Mouse (Mus musculus) G1E (cell line): Measurements from ENCODE around the gene Ahnak2. TPM values are rescaled to one million over a fixed set of nuclear protein-coding genes. Genes with fewer than 3 reads are reported as not detected.

ENCODE experiments used
- ATAC-seq: 2 replicates; pipeline ENCODE4 v1.8.0; 2016; ENCODE audit warnings: mild to moderate bottlenecking; ENCODE audit not compliant: insufficient number of reproducible peaks, poor library complexity, low FRiP score, severe bottlenecking; ENCODE audit errors: extremely low read depth
- DNase-seq: peaks from one replicate; pipeline ENCODE4 v3.0.0; 2012; ENCODE audit warnings: low spot score
- H3K27me3 ChIP-seq: 2 replicates; pipeline ENCODE4 v1.6.1; 2012; ENCODE audit warnings: mild to moderate bottlenecking, low read length, inconsistent platforms; ENCODE audit not compliant: insufficient read depth
- H3K36me3 ChIP-seq: replicated peaks from 2 replicates; pipeline ENCODE3; 2012; ENCODE audit warnings: mild to moderate bottlenecking, inconsistent platforms
- H3K4me1 ChIP-seq: 2 replicates; pipeline ENCODE4 v1.6.1; 2012; ENCODE audit warnings: low read depth, low read length, inconsistent platforms, mixed read lengths; ENCODE audit not compliant: insufficient read depth
- H3K4me3 ChIP-seq: 2 replicates; pipeline ENCODE4 v1.5.1; 2012; ENCODE audit warnings: low read depth, mild to moderate bottlenecking, inconsistent platforms, low read length, moderate library complexity, mixed read lengths
- H3K9me3 ChIP-seq: replicated peaks from 2 replicates; pipeline ENCODE4 v1.6.1; 2012; ENCODE audit warnings: inconsistent platforms
- CTCF ChIP-seq: IDR thresholded peaks from 2 replicates; pipeline ENCODE4 v1.5.1; 2012; ENCODE audit warnings: low read depth, low read length, inconsistent platforms, mixed read lengths
- GATA1 ChIP-seq: IDR thresholded peaks from 2 replicates; pipeline ENCODE4 v1.6.1; 2012; ENCODE audit warnings: borderline replicate concordance, low read length, inconsistent platforms, mixed read lengths
- GATA2 ChIP-seq: IDR thresholded peaks from 2 replicates; pipeline ENCODE4 v1.6.1; 2012; ENCODE audit warnings: low read depth, low read length, inconsistent platforms, borderline replicate concordance
- POLR2AphosphoS5 ChIP-seq: IDR thresholded peaks from 2 replicates; pipeline ENCODE4 v1.6.1; 2012; ENCODE audit warnings: low read depth, low read length, inconsistent platforms; ENCODE audit not compliant: insufficient replicate concordance
- TAL1 ChIP-seq: conservative IDR thresholded peaks from 2 replicates; pipeline ENCODE4 v1.6.1; 2012; ENCODE audit warnings: low read depth, low read length, inconsistent platforms, mixed read lengths
- polyA plus RNA-seq: library from polyadenylated mRNA; stranded (reverse); fragments of >175 nt; gene quantifications from 2 replicates; pipeline ENCODE4 v1.2.3, GENCODE M21; 2012
- total RNA-seq, 2 experiments: library from RNA; stranded (forward) in 1 of 2; stranded (reverse) in 1 of 2; fragments of 200-1000 nt in 1 of 2; fragments of >200 nt in 1 of 2; fragmentation: Nextera tagmentation in 1 of 2; gene quantifications; 2 replicates each; pipeline ENCODE4 v1.2.3; 2014 to 2017

The Ahnak2 gene
- total and polyA plus RNA-seq, 3 experiments: 0.02 to 0.22 TPM; not detected in 1

DNA sequence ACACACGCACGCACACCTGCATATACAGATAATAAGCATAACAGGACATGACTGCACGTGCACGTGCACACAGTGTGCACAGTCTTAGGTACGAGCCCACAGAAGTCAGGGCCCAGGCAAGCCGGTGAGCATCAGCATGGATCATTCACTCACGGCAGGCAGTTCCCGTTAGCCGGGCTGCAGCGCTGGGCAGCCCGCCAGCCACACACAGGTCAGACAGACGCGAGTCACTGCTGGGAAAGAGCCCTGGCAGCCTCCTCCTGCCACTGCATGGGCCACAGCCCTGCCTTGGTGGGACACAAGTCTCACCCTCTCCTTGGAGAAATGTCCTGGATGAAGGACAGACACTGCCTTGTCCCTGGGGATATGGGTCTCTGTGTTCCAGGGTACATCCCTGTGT lies 1.6 kb upstream of the Ahnak2 start:
- DNase-seq: no peak
- no peaks in the 10 kb centered on the region for H3K9me3 ChIP-seq
- TF ChIP-seq POLR2AphosphoS5 (no peak), CTCF (no peak), TAL1 (no peak), GATA2 (no peak), GATA1 (no peak)
- no peak overlapping the region for H3K4me3 ChIP-seq
- peaks cover 82% of the 10 kb centered on the region for H3K27me3 ChIP-seq
- H3K4me1 ChIP-seq: peaks cover 30% of the 10 kb centered on the region
- no peaks in the 10 kb centered on the region for H3K36me3 ChIP-seq
- ATAC-seq: no peak

- Histone ChIP-seq H3K27me3 (peaks cover 83% of the 10 kb centered on the region), H3K4me1 (peaks cover 26% of the 10 kb centered on the region), H3K36me3 (no peaks in the 10 kb centered on the region), H3K4me3 (no peak overlapping the region), H3K9me3 (no peaks in the 10 kb centered on the region)
- TF ChIP-seq GATA1 (no peak), TAL1 (no peak), POLR2AphosphoS5 (no peak), CTCF (no peak), GATA2 (no peak)
- no peak for DNase-seq
- ATAC-seq: no peak
Observed at GRCm38 (mm10) chr12:112802917-112803316, 460 bp upstream of the Ahnak2 start.

- Histone ChIP-seq H3K9me3 (no peaks in the 10 kb centered on the region), H3K4me3 (no peak overlapping the region), H3K27me3 (peaks cover 77% of the 10 kb centered on the region), H3K36me3 (no peaks in the 10 kb centered on the region), H3K4me1 (peaks cover 29% of the 10 kb centered on the region)
- ATAC-seq (peak; percentile 54; the same call in 1 of the 2 replicates), DNase-seq (peak; percentile 72)
- TF ChIP-seq CTCF: peak; percentile 73
- TF ChIP-seq POLR2AphosphoS5: no peak
Observed at GRCm38 (mm10) chr12:112800476-112800875, 2.0 kb downstream of the Ahnak2 start.

DNA sequence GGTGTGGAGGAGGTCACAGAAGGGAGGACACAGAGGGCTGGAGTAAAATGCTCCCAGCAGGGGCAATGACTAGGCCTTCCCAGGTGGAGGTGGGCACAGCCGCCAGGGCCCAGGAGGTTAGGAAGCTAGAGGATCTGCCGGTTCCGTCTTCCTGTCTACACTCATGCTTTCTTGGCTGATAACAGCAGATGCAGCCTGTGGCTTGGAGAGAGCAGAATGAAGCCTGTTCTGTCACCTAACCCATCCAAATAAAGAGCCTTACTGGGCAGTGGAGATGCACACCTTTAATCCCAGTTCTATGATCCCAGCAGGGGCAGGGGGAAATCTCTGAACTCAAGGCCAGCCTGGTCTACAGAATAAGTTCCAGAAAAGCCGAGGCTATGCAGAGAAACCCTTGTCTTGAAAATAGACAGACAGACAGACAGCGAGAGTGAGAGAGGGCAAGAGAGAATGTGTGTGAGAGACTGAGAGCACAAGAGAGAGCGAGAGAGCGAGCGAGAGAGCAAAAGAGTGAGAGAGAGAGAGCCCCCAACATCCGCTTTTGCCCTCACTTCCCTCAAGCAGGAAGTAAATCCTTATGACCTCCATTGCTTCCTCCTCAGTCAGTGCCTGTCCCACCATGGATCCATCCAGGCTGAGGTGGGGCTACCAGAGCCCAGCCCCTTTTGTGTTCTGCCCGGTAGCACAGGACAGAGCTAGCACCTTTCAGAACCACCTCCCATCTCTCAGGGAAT lies 3.1 kb downstream of the Ahnak2 start:
- DNase-seq: no peak
- no peaks in the 10 kb centered on the region for H3K9me3 ChIP-seq
- TF ChIP-seq CTCF (no peak), POLR2AphosphoS5 (no peak), GATA2 (no peak), TAL1 (no peak), GATA1 (no peak)
- no peak overlapping the region for H3K4me3 ChIP-seq
- no peak for ATAC-seq
- peaks cover 36% of the 10 kb centered on the region for H3K4me1 ChIP-seq
- H3K36me3 ChIP-seq: no peaks in the 10 kb centered on the region
- H3K27me3 ChIP-seq: peaks cover 68% of the 10 kb centered on the region

GRCm38 (mm10) chr12:112798716-112799115 lies 3.7 kb downstream of the Ahnak2 start:
- no peak for ATAC-seq
- Histone ChIP-seq H3K4me1 (peaks cover 40% of the 10 kb centered on the region), H3K9me3 (no peaks in the 10 kb centered on the region), H3K27me3 (peaks cover 61% of the 10 kb centered on the region), H3K4me3 (no peak overlapping the region), H3K36me3 (no peaks in the 10 kb centered on the region)
- DNase-seq: no peak
- TF ChIP-seq TAL1: no peak
- no peak for TF ChIP-seq POLR2AphosphoS5
- TF ChIP-seq GATA2: no peak
- no peak for TF ChIP-seq GATA1
- TF ChIP-seq CTCF: no peak

DNA sequence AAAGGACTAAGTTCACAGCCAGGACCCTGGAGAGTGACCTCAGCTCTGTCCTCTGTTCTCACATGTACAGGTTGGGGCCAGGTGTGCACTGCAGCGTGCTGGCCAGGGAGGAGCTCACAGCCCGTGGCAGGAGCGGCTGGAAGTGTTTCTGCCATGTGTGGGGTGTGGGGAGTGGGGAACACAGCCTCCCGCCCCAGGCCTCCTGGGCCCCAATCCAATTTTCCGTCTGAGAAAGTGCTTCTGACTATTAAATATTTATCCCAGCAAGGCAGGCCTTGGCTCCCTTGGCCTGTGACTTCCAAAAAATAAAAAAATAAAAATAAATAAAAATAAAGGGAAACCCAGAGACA lies 4.2 kb downstream of the Ahnak2 start:
- Histone ChIP-seq H3K36me3 (no peaks in the 10 kb centered on the region), H3K4me3 (no peak overlapping the region), H3K9me3 (no peaks in the 10 kb centered on the region), H3K4me1 (peaks cover 44% of the 10 kb centered on the region), H3K27me3 (peaks cover 57% of the 10 kb centered on the region)
- TF ChIP-seq GATA1 (no peak), CTCF (no peak), TAL1 (no peak), GATA2 (no peak), POLR2AphosphoS5 (no peak)
- DNase-seq: no peak
- no peak for ATAC-seq
